Mouse (Mus musculus) ZHBTc4 (cell line): Measurements from ENCODE around the gene Asgr1.

Experiments
- DNase-seq: peaks from one replicate; pipeline ENCODE4 v3.0.0-alpha.2; 2011; ENCODE audit warnings: low read depth, low spot score

The Asgr1 gene

DNA sequence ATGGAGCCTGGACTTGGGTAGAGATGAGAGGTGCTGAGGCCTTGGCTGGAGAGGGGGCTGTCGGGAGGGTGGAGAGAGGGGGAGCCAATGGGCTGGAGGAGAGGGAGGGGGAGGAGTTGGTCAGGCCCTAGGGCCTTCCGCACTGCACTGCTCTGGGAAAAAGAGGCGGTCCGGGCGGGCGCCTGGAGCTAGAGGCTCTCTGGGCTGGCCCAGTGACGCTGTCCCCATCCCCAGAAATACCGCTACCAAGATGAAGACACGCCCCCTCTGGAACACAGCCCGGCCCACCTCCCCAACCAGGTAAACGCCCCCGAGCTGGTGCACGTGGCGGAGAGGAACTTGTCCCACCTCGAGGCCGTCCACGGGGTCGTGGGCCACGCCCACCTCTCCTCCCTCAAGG is 27.2 kb upstream of the Asgr1 start:
- peak; percentile 75 for DNase-seq

DNA sequence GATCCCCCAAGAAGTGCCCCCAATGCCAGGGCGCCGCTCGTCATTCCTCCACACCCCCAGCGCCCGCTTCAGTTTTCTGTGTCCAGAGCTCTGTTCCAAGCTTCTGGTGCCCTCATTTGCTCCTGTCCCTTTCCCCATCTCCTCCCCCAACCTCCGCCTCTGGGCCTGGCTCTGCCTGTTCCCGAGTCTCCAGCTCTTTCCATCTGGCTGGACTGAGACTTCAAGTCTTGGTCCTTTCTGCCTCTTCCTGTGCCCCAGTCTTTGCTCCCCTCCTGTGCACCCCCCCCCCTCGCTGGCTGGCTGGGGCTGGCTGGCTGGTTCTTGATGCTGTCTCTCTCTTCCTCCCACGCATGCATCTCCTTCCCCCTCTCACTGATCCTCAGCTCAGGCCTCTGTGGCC is 26.5 kb upstream of the Asgr1 start:
- DNase-seq = no peak

DNA sequence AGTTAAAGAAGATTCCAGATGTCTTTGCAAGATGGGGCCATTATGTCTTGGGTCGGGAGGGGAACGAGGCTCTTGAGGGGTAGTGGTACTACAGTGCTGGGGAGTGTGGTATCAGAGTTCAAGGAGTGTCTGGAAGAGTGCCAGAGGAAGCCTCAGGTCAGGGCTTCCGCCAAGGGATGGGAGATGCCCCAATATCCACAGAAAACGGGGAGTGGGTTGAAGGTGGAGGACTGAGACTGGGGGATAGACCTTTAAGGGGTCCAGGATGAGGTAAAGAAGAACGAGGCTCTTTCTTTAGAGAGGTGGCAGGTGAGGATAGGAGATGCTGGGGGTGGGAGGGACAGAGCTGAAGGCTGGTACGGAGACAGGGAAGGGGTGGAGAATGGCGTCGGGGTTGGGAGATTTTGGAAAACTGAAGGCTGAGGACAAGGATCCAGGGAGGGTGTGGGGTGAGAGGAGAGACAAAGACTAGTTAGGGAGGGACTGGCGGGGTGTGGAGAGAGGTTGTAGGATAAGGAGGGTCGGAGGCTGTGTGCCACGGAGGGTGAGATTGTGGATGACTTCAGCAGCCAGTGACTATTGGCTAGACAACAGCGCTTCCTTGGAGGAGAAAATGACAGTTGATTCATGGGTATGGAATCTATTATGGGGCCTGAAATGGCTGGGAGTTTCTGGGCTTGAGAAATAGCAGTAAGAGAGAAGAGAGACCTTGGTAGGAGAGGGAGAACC is 25.3 kb upstream of the Asgr1 start:
- DNase-seq = no peak

DNA sequence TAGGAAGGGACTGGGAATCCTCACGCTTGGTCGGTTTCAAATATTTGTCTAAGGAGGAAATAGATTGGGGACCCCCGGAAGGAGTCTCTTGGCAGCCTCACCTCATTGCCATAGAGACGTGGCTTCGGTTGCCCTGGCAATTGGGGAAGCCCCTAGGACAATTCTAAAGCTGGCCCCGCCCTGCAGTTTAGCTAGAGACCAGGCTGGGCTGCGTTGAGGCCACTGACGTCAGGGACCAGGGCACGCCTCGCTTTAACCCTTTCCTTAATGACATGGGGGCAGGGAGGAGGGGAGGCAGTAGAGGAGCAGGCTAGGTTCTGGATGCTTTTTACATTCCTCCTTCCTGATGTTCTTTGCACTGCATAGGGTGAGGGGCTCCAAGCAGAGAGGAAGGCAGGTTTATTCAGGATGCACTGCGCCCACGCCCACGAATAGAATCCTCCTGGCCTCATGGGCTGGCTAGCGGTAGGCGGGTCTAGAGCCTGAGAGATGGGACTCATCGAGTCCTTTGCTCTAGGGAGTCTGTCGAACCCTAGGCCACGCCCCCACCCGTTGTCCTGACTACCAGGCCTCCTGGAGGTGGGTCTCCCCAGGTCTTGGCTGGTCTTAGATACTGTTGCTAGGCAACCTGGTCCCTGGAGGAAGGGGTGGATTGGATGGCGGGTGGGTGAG is 24.6 kb upstream of the Asgr1 start:
- peak; percentile 97 for DNase-seq

DNA sequence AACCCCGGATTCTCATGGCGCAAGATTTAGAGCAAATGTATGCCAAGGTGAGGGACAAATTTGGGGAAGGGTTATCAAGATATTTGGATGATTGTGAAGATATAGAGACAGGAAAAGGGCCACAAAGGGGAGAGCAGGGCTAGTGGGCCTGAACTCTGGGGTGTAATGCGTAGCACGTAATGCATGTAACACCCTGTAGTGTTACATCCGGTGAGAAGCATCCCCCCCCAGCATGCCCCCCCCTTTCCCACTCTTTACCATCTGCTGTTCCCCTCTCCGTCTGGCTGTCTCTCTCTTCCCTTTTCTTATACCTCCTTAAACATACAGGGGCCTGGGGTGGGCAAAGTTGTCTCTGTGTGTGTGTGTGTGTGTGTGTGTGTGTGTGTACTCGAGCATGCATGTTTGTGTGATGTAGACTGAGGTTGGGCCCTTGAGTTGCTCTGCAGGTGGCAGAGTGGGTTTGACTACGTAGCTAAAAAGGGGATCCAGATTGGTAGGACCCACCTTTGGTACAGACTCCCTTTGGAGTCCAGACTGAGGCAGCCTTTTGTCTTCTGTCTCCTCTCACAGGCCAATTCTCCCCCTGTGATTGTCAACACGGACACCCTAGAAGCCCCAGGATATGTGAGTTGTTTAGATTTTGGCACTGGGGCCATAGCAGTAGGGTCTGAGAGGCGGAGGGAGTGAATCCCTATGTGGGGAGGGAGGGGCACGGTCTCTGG is 23.9 kb upstream of the Asgr1 start:
- DNase-seq = no peak

DNA sequence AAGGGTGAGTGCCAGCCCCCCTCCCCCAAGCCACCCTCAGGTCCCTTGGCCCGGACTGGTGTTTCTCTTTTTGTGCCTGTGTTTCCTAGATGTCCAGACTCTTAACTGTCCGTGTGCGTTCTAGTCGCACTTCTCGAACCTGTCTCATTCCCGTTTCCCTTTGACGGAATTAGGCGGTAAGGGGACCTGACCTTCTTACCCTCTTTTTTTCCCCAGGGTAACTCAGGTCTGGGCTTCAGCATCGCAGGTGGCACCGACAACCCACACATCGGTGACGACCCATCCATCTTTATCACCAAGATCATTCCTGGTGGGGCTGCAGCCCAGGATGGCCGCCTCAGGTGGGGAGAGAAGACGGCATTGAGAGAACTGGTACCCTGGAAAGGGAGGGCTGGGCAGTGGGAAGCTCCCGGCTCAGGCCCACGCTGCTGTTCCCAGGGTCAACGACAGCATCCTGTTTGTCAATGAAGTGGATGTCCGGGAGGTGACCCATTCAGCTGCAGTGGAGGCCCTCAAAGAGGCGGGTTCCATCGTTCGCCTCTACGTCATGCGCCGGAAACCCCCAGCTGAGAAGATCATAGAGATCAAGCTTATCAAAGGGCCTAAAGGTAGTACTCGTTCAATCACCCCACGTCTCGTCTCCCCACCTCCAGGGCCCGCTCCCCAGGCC is 23.1 kb upstream of the Asgr1 start:
- DNase-seq = no peak

DNA sequence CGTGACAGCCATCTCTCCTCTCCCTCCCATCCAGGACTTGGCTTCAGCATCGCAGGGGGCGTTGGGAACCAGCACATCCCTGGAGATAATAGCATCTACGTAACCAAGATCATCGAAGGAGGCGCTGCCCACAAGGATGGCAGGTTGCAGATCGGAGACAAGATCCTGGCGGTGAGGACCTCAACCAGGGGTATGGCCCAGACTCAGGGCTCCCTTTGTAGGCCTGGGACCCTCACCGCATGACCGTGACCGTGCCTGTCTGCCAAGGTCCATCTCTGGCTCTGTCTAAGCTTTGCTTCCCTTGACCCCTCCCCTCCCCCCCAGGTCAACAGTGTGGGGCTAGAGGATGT is 22.6 kb upstream of the Asgr1 start:
- no peak for DNase-seq

DNA sequence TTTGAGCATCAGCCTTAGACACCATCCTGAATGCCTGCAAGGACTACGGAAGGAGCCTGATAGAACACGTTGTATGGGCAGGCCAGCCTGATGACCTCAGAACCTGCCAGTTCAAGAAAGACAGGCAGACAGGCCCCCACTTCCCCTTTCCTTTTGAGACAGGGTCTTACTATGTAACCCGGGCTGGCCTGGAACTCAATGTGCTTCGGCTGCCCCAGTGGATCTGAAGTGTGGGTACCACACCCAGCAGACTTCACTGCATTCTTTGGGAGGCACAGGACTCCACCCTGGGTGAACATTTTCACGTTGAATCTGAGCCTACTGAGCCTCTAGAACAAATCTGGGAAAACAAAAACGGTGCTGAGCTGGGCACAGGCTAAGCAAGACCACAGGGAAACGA is 15.7 kb upstream of the Asgr1 start:
- no peak for DNase-seq

DNA sequence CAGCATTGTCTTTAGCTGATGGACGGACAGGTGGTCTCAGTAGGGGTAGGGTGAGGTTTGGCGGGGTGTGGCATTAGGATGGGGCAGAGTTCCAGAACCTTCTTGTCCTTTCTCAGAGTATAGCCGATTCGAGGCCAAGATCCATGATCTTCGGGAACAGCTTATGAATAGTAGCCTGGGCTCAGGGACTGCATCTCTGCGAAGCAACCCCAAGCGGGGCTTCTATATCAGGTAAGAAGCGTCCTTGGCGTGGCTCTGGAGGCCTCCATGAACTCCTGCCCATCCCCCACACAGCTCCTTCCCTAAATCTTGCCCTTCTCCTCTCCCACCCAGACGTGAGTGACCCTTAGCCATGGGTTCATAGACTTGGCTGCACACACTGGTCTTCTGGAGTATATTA is 14.3 kb upstream of the Asgr1 start:
- DNase-seq = no peak

DNA sequence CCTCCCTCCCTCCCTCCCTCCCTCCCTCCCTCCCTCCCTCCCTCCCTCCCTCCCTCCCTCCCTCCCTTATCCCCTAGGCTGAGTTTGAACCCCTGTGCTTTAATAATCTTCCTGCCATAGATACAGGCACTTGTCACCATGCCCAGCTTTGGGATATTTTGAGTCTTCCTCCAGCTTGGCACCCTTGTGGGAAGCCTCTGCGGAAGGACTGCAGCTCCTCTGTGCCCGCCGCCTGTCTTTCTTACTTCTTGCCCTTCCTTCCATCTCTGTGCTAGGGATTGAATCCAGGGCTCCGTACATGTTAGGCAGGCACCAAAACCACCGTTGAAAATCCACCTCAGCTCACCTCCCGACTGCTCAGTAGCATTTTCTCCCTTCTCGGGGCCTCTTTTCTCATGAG is 13.7 kb upstream of the Asgr1 start:
- DNase-seq = no peak

DNA sequence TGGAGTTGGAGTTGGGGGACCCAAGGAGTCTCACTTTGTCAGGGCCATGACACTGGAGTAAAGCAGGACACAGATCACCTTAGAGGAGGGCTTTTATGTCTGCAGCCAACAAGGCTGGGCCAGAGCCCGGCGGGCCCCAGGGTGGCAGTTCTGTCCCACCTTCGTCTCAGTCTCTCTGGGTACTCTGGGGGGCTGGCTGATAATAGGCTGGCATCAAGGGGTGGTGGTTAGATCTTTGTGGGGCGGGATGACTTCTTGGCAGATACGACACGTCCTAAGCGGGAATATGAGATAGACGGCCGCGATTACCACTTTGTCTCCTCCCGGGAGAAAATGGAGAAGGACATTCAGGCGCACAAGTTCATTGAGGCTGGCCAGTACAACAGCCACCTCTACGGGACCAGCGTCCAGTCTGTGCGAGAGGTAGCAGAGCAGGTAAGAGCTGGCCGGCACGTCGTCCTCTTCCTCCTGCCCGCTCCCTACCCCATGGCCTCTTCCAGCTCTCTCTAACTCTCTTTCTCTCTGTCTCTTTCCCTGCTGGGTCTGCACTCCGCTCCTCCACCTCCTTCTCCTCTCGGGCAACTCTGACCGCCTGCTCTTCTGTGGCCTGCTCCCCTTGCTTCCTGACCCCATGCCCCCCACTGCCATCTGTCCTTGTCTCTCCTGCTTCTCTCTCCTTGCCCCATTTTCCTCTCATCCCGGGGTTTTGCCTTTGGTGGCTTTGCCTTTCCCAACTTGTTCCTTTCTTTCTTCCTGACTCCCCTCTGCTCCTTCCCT is 11.4 kb upstream of the Asgr1 start:
- DNase-seq = no peak

DNA sequence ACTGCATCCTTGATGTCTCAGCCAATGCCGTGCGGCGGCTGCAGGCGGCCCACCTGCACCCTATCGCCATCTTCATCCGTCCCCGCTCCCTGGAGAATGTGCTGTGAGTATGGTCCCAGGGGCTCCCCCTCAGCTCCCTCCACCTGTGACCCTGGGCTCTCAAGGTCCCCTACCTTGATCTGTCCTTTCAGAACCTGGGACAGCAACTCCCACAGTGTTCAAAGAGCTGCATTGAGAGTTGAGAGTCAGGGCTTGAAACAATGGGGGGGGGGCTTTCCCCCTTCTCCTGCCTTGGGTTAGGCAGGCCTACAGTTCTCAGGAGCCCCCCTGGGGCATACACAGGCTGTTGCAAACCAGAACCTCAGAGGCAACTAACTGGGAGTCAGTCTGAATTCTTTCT is 10.2 kb upstream of the Asgr1 start:
- DNase-seq = peak; percentile 50

DNA sequence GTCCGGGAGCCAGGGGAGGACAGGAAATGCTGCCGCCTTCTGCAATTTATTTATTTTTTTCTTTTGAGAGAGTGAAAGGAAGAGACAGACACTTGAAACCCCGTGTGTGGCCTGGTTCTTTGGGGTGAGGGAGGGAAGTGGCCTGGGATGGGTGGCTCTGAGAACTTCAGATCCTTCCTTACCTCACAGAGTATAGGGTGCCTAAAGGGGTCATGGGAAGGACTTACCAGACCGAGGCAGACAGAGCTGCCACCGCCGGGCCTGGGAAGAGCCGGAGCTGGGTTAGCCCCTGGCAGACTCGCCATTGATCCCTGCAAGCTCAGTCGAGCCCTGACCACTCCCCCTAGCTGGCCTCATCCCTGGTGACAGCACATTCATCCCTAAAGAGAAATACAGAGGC is 8.4 kb upstream of the Asgr1 start:
- DNase-seq = no peak

DNA sequence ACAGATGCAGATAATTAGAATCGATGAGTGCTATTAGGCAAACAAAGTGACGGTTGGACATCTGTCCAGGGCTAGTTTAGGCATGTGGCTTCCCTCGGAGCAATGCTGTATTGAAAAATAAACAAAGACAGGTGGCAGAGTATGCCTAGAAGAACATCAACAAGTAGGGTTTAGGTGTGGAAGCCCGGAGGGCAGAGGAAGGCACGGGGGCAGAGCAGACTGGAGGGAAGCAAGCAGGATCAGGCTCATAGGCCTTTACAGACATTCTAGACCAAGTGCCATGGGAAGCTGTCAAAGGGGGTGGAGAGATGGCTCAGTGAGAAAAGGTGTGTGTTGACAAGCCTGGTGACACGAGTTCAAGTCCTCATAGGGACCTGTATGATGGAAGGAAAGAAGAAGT is 4.5 kb upstream of the Asgr1 start:
- no peak for DNase-seq

DNA sequence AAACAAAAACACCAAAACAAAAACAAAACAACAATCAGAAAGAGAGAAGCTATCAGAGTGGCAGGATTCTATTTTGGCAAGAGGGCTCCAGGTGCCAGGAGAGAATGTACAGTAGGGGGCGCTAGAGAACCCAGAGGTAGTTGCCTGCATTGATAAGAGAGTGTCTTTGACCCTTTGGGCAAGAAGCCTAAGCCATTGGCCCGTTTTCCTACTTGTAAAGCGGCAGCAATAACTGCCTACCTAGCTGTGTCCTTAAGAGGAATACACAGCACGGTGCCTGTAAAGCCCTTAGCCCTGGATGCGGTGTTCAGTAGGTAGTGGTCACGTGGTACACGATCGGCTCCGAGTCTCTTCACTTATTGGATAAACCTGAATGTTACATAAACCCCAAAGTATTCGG is 4.1 kb upstream of the Asgr1 start:
- DNase-seq = peak; percentile 36

DNA sequence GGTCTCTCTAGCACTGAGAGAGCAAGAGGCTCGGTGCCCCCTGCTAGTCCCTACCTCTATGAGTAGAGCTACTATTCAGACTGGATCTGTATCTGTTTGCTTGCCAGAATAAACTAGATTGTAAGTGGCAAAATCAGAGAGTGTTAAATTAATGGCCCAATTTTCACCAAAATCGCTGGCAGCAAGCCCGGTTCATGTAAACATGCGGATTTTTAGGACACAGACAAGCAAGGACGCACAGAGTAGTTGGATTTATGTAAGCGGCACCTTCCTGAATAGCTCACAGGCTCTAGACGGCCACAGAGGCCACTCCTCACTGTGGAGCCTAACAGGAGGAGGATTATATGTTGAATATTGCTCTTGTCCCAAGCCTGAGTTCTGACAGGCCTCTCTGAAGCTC is 729 bp upstream of the Asgr1 start:
- DNase-seq = no peak

DNA sequence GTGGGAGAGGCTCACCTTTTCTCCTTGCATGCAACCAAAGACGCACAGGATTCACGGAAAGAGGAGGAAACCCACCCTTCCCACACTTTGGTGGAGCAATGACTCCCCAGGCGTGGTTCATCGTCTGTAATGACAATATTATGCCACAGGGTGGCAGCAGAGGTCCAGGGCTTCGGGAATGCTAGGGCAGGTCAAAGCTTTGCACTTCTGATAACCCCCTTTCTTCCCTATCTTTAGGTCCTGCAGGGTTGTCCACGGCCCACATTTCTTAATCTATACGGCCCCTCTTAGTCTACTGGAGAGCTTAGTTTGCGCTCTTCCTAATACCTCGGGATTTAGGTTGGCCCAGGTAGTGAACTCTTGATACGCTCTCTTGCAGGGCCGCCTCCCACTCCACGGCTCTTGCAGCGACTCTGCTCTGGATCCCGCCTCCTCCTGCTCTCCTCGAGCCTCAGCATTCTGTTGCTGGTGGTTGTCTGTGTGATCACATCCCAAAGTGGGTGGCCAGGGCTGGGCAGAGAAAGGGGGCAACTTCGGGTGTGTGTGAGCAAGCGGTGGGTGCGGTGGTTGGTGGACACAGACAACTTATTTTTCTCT is 1.8 kb downstream of the Asgr1 start:
- DNase-seq = peak; percentile 81

DNA sequence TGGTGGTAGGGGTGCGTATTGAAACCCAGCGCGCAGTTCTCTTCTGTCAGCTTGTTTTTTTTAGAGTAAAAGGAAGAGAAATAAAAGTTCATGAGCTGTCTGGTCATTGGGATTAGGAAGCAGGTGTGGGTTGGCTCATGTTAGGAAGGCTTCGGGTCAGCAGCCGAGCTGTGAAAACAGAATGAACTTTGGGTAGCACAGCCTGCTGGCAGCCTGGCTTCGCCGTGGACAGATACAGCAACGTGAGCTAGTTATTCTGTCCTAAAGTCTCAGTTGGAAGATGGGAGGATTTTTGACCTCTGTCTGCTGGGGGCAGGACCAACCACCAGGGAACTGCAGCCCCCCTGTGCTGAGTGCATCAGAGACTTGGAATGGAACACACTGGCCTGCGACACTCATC is 3.9 kb downstream of the Asgr1 start:
- DNase-seq = no peak

DNA sequence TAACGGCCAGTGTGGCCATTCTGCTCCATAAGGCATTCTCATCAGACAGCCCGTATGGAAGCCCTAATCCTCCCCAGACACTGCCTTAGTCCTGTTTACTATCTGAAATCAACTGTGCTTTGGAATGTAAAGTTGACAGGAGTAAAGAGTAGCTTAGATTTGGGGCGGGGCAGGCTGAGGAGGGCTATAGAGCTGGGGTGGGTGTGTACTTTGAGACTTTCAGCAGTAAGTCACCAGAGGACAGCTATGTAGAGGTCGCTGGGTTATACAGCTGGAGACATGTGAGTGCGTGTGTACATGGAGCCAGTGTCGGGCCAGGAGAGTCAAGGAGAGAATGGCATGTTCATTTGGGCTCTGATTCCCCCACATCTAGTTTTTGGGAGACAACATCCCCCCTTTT is 6.0 kb downstream of the Asgr1 start:
- peak; percentile 54 for DNase-seq

DNA sequence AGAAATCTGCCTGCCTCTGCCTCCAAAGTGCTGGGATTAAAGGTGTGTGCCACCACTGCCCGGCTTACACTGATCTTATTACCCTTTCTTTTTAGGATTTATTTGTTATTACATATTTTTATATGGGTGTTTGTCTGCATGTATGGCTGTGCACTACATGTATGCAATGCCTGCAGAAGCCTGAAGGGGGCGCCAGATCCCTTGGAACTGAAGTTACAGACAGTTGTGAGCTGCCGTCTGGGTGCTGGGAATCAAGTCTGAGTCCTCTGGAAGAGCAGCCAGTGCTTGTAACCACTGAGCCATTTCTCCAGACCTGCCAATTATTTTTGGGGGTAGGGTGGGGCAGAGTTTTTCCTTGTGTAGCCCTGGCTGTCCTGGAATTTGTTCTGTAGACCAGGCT is 9.2 kb downstream of the Asgr1 start:
- DNase-seq = no peak

DNA sequence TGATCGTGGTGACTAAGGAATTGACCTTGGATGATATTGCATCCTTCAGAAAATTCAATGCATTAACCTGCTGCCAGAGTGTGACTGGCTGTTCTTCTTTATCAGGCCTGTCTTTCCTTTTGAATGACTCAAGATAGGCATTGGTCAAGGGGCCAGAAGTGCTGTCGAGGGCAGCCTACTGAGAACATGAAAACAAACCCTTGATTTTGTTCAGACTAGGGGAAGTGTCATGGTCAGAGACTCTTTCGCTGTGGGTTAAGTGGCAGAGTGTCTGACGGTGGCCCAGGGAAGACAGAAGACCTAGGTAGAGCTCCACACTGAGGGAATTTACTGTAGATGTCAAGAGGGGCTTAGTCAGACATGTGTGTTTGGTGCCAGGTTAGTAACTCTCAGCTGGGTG is 12.8 kb downstream of the Asgr1 start:
- no peak for DNase-seq
